Mouse (Mus musculus): ENCODE measurements around the gene Ubfd1. TPM values are rescaled to one million over a fixed set of nuclear protein-coding genes. Genes with fewer than 3 reads are reported as not detected.

The Ubfd1 gene
- polyA plus RNA-seq, 1 experiment: 20.2 TPM

DNA sequence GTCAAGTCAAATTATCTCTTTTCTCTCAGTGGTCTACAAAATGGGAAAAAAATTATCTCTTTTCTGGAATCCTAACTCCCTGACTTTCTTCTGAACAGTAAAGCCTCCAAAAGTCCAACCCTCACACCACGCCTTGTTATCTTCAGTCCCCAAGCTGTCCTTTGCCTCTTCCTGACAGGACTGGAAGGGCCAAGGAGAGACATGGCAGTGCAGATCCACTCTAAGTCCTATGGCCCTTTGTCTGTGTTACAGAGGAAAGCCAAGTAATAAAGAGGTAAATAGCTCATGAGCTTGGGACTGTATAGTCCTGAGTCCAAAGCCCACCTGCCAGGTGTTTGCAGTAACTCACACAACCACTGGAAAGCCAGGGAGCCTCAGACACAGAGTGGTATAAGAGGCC is 21.3 kb upstream of the Ubfd1 start:
- Histone ChIP-seq H3K4me1 (peaks cover 65% of the 10 kb centered on the region), H3K36me3 (replicated peaks; ENCODE audit: low read length) (peaks cover 52% of the 10 kb centered on the region), H3K4me3 (replicated peaks) (peak overlapping the region; percentile 75), H3K9me3 (no peaks in the 10 kb centered on the region), H3K27me3 (replicated peaks) (no peaks in the 10 kb centered on the region)
- TF ChIP-seq GATA1 (IDR thresholded peaks at IDR 0.05; ENCODE audit: borderline replicate concordance, low read length) (no peak), FLI1 (IDR thresholded peaks at IDR 0.05; ENCODE audit: low read length) (no peak)

GRCm38 (mm10) chr7:122046813-122047212 is 20.2 kb upstream of the Ubfd1 start:
- Histone ChIP-seq H3K27me3 (replicated peaks) (no peaks in the 10 kb centered on the region), H3K36me3 (replicated peaks; ENCODE audit: low read length) (peaks cover 49% of the 10 kb centered on the region), H3K4me1 (peaks cover 69% of the 10 kb centered on the region), H3K4me3 (replicated peaks) (peak overlapping the region; percentile 38), H3K9me3 (no peaks in the 10 kb centered on the region)
- no peak for TF ChIP-seq GATA1 (IDR thresholded peaks at IDR 0.05; ENCODE audit: borderline replicate concordance, low read length)
- TF ChIP-seq FLI1 (IDR thresholded peaks at IDR 0.05; ENCODE audit: low read length): no peak

GRCm38 (mm10) chr7:122048191-122048590 is 18.8 kb upstream of the Ubfd1 start:
- Histone ChIP-seq H3K27me3 (replicated peaks) (no peaks in the 10 kb centered on the region), H3K9me3 (no peaks in the 10 kb centered on the region), H3K36me3 (replicated peaks; ENCODE audit: low read length) (peaks cover 40% of the 10 kb centered on the region), H3K4me3 (replicated peaks) (peak overlapping the region; percentile 8), H3K4me1 (peaks cover 62% of the 10 kb centered on the region)
- TF ChIP-seq GATA1 (IDR thresholded peaks at IDR 0.05; ENCODE audit: borderline replicate concordance, low read length) (no peak), FLI1 (IDR thresholded peaks at IDR 0.05; ENCODE audit: low read length) (no peak)

DNA sequence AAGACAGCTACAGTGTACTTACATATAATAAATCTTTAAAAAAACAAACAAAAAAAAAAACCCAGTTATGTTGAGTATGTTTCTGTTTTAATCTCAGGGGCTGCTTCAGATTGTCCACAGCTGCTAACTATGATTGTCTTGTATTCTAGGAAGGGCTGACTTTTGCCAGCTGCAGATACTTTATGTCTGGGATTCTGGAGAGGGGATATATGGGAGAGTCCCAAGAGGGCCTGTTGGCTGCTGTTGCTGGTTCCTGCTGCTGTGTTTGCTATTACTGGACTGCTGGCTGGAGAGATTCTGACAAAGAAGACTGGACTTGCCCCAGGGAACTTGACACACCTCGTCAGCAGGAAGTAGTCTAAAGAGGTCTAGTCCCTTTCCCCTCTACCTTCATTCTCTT is 16.1 kb upstream of the Ubfd1 start:
- TF ChIP-seq GATA1 (IDR thresholded peaks at IDR 0.05; ENCODE audit: borderline replicate concordance, low read length) (no peak), FLI1 (IDR thresholded peaks at IDR 0.05; ENCODE audit: low read length) (no peak)
- no peaks in the 10 kb centered on the region for H3K9me3 ChIP-seq
- H3K36me3 ChIP-seq (replicated peaks; ENCODE audit: low read length): peaks cover 50% of the 10 kb centered on the region

DNA sequence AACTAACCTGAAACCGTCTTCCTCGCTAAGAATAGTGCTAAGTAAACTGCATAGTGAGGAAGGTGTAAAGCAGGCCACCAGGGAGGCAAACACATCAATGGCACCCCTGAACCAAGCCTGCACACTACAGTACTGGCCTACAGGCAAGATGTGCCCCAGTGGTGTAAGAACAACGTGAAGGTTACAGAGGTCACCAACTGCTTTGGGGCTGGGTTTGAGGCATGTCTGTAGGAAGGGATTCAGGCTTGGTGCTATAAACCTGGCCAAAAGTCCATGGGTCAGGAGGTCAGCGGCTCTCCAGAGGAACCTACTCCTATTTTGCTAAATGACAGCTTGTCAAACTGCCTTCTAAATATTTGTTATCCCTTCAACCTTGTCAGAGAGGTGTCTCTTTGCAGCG is 10.3 kb upstream of the Ubfd1 start:
- H3K36me3 ChIP-seq (replicated peaks; ENCODE audit: low read length): peaks cover 69% of the 10 kb centered on the region
- peaks cover 6% of the 10 kb centered on the region; the same call in 1 of the 2 replicates for H3K4me1 ChIP-seq

More for the DNA sequence above, 16.1 kb upstream of the Ubfd1 start:
- no peak overlapping the region for H3K4me3 ChIP-seq (replicated peaks)
- H3K4me1 ChIP-seq: peaks cover 38% of the 10 kb centered on the region
- H3K27me3 ChIP-seq (replicated peaks): no peaks in the 10 kb centered on the region

GRCm38 (mm10) chr7:122065656-122066055 is 1.3 kb upstream of the Ubfd1 start:
- TF ChIP-seq GATA1 (IDR thresholded peaks at IDR 0.05; ENCODE audit: borderline replicate concordance, low read length): no peak

More for the DNA sequence above, 10.3 kb upstream of the Ubfd1 start:
- Histone ChIP-seq H3K9me3 (peaks cover 6% of the 10 kb centered on the region; the same call in 1 of the 2 replicates), H3K27me3 (replicated peaks) (no peaks in the 10 kb centered on the region), H3K4me3 (replicated peaks) (no peak overlapping the region)
- TF ChIP-seq GATA1 (IDR thresholded peaks at IDR 0.05; ENCODE audit: borderline replicate concordance, low read length) (no peak), FLI1 (IDR thresholded peaks at IDR 0.05; ENCODE audit: low read length) (no peak)

DNA sequence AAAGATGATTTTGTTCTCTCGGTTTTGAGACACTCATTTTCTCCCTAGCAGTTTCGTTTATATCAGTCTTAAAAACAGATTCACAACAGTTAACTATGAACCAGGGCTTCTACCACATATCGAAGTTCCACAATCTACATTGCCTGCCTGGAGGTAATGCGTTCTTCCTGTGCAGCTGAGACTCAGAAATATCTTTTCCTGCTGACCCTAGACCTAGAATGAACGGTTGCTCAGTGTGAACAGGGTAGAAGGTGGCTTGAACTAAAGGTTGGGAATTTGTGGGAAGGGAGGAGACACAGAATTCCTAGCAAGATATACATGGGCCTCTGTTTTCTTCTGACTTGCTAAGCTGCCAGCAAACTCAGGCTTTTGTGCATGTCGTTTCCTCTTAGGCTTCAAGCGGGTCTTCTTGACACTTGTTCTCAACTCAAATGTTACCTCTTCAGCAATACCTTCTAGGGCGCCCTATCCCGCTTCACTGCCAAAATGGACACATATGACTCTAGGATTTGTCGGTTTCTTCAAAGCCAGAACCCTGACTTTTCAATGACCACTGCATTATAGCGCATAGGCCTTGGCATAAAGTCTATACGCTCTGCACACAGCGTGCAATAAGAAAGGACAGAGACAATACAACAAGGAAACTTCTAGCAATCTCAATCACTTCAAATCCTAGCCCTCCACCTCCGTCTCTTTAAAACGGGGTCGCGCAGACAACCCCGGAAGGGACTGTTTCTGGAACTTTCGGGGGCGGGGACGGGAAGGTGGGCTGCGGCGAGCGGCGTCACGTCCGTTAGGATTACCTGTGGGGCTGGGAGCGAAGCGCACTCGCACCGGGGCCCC is 652 bp upstream of the Ubfd1 start:
- peaks cover 61% of the 10 kb centered on the region for H3K4me1 ChIP-seq
- peaks cover 41% of the 10 kb centered on the region for H3K36me3 ChIP-seq (replicated peaks; ENCODE audit: low read length)
- H3K9me3 ChIP-seq: no peaks in the 10 kb centered on the region
- no peaks in the 10 kb centered on the region for H3K27me3 ChIP-seq (replicated peaks)
- TF ChIP-seq FLI1 (IDR thresholded peaks at IDR 0.05; ENCODE audit: low read length) (no peak), GATA1 (IDR thresholded peaks at IDR 0.05; ENCODE audit: borderline replicate concordance, low read length) (no peak)
- peak overlapping the region; percentile 99 for H3K4me3 ChIP-seq (replicated peaks)

More at GRCm38 (mm10) chr7:122065656-122066055, 1.3 kb upstream of the Ubfd1 start:
- Histone ChIP-seq H3K9me3 (no peaks in the 10 kb centered on the region), H3K4me1 (peaks cover 55% of the 10 kb centered on the region), H3K27me3 (replicated peaks) (no peaks in the 10 kb centered on the region), H3K36me3 (replicated peaks; ENCODE audit: low read length) (peaks cover 41% of the 10 kb centered on the region), H3K4me3 (replicated peaks) (peak overlapping the region; percentile 99)

- peak overlapping the region; percentile 99 for H3K4me3 ChIP-seq (replicated peaks)
- TF ChIP-seq FLI1 (IDR thresholded peaks at IDR 0.05; ENCODE audit: low read length): no peak
- no peaks in the 10 kb centered on the region for H3K27me3 ChIP-seq (replicated peaks)
- peaks cover 46% of the 10 kb centered on the region for H3K36me3 ChIP-seq (replicated peaks; ENCODE audit: low read length)
- peaks cover 71% of the 10 kb centered on the region for H3K4me1 ChIP-seq
- no peaks in the 10 kb centered on the region for H3K9me3 ChIP-seq
Observed at GRCm38 (mm10) chr7:122067517-122068381, 774 bp downstream of the Ubfd1 start.

DNA sequence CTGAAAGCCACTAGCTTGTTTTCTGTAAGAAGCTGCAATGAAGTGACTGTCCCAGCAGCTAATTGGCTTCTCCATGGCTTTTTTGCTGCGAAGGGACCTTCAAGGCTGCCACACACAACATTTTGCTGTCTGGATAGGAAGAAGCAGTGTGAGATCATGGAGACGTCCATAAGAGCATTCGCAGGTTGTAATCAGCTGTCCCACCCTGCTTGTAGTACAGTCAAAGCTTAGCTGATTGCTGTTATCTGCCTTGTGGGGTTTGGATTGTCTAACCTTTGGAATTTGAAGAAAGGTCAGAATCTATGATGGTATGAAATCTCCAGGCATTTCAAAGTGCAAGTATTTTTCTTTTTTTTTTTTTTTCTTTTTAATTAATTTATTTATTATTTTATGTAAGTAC is 7.4 kb downstream of the Ubfd1 start:
- no peak overlapping the region for H3K4me3 ChIP-seq (replicated peaks)
- TF ChIP-seq FLI1 (IDR thresholded peaks at IDR 0.05; ENCODE audit: low read length) (no peak), GATA1 (IDR thresholded peaks at IDR 0.05; ENCODE audit: borderline replicate concordance, low read length) (no peak)
- H3K36me3 ChIP-seq (replicated peaks; ENCODE audit: low read length): peaks cover 94% of the 10 kb centered on the region

More for the DNA sequence above, 7.4 kb downstream of the Ubfd1 start:
- Histone ChIP-seq H3K27me3 (replicated peaks) (no peaks in the 10 kb centered on the region), H3K9me3 (no peaks in the 10 kb centered on the region), H3K4me1 (peaks cover 46% of the 10 kb centered on the region)

Measured in megakaryocyte, embryonic 14.5 days (primary cell).